Mouse (Mus musculus) gastrocnemius, postnatal 10 days (tissue): ENCODE measurements around the gene Tenm3. TPM values are rescaled to one million over a fixed set of nuclear protein-coding genes. Genes with fewer than 3 reads are reported as not detected.

Experiments used
- DNase-seq: peaks from one replicate; pipeline ENCODE4 v3.0.0; 2021; ENCODE audit warnings: mixed read lengths
- long read RNA-seq, 2 experiments: library from polyadenylated mRNA; stranded (forward); transcript quantifications; one replicate each; pipeline ENCODE4 v2.0.0; 2021
- total RNA-seq, 2 experiments: library from RNA; stranded (reverse); gene quantifications; 2 replicates each; pipeline ENCODE4 v1.2.3; 2021

Tenm3 gene
- total RNA-seq = 10 to 100 TPM; 18.2 to 23.5 TPM
- long read RNA-seq, experiment 1, partial matches to known transcripts = 5 of 10 reads
- long read RNA-seq, experiment 1, other reads (novel, unspliced or antisense) = 5 of 10 reads
- long read RNA-seq, experiment 2, partial matches to known transcripts = 6 of 10 reads
- long read RNA-seq, experiment 2, other reads (novel, unspliced or antisense) = 4 of 10 reads

- peak; percentile 11 for DNase-seq
Measured at GRCm38 (mm10) chr8:48843931-48844285, at the start of gene Tenm3. Gene Tenm3, minus strand, starts transcription at chr8:48843951.

GRCm38 (mm10) chr8:48890216-48890765, 46.5 kb upstream of the Tenm3 start:
- no peak for DNase-seq

DNA sequence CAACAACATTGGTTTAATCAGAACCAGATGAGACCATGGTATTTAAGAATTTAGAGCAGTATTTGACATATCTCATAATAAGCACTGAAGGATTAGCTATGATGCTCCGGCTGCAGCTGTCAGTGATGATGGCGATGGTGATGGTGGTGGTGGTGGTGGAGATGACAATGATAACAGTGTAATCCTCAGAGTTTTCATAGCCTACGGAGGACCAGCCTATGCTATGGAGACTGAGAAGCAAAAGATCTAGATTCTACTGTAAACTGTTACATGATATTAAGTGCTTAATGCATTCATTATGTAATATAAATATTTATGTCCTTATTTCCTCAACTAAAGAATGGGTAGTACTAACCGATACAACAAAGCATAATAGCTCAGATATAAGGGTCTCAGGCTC, 40.5 kb upstream of the Tenm3 start:
- DNase-seq = no peak

DNA sequence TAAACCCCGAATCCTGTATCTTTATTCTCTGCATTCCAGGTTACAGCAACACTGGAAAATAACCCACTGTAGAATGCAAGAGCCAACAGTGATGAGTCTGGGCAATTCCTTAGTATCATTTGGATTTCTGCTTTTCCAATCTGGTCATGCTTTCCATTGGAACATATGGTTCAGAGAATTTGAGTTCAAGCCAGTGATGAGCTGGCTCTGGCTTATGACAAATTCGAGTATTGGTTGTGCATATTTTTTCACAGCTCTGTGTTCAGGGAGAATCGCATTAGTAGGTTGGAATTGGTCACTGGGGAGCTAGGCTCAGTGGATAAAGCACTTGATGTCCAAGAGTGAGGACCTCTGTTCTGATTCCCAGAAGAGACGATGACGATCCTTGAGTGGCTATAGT, 36.8 kb upstream of the Tenm3 start:
- DNase-seq = no peak

GRCm38 (mm10) chr8:48865972-48866371, 22.2 kb upstream of the Tenm3 start:
- DNase-seq = no peak

DNA sequence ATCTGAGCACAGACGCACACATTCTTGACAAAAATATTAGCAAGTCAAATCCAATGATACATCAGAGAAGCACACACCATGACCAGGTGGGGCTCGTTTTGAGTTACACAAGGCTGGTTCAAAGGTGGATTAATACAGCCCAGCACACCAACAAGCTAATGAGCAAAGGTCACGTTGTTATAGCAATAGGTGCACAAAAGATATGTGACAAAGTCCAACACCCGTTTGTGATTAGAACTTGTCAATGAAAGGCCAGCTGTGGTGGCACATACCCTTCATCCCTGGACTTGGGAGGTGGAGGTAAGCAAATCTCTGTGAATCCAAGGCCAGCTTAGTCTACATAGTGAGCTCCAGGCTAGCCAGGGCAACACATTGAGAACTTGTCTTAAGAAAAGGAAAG, 21.7 kb upstream of the Tenm3 start:
- no peak for DNase-seq

DNA sequence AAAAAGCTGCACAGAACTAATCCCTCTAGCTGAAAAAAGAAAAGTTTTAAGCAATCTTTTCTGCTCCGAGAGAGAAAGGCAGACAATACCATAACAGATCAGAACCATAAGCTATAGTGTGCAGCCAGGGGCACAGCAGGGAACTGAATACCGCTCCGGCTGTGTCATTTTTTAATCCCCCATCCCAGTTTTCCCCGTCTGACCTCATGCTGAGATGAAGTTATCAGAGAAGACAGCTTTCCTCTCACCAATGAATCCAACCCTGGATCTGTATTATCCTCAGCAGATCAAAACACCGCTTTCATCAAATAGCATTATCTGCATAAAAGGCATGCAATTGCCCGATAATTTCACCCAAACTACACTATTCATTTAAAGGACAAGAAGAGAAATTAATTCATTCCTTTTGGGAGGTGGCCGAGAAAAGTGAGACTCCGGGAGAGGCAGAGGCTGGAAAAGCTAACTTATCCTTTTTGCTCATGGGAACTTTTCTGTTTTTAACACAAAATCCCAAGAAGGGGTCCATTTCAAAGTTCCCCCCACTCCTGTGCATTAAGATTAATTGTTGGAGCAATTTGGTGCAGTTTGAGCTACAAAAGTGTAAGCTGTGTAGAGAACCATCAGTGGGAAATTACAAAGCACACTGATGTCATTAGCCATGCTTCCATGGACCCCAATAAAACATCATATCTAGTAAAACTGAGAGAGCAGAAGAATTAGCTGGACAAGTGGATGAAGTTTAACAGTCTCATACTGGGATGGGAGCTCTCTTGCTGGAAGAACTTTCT, 6.7 kb upstream of the Tenm3 start:
- DNase-seq = no peak

- no peak for DNase-seq
Measured at GRCm38 (mm10) chr8:48849091-48849616, 5.4 kb upstream of the Tenm3 start.

DNA sequence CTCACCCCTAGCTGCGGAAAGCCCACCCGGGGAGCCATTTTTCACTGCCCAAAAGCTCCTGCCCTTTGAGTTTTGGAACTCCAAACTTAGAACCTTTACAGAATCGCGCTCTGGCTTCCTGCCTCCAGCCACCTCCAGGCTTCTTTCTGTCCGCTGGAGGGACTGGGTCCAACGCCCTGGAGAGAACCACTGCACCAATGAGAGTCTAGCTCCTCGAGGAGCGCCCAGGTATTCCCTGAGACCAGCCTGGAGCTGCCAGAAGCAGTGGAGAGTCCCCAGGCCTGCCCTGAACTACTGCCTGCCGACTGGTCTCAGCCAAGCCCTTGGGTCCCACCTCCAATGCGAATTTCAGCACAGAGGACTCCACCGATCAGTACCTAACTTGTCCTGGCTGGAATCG, 1.2 kb upstream of the Tenm3 start:
- DNase-seq = no peak

GRCm38 (mm10) chr8:48844370-48844905, 687 bp upstream of the Tenm3 start:
- DNase-seq = no peak

DNA sequence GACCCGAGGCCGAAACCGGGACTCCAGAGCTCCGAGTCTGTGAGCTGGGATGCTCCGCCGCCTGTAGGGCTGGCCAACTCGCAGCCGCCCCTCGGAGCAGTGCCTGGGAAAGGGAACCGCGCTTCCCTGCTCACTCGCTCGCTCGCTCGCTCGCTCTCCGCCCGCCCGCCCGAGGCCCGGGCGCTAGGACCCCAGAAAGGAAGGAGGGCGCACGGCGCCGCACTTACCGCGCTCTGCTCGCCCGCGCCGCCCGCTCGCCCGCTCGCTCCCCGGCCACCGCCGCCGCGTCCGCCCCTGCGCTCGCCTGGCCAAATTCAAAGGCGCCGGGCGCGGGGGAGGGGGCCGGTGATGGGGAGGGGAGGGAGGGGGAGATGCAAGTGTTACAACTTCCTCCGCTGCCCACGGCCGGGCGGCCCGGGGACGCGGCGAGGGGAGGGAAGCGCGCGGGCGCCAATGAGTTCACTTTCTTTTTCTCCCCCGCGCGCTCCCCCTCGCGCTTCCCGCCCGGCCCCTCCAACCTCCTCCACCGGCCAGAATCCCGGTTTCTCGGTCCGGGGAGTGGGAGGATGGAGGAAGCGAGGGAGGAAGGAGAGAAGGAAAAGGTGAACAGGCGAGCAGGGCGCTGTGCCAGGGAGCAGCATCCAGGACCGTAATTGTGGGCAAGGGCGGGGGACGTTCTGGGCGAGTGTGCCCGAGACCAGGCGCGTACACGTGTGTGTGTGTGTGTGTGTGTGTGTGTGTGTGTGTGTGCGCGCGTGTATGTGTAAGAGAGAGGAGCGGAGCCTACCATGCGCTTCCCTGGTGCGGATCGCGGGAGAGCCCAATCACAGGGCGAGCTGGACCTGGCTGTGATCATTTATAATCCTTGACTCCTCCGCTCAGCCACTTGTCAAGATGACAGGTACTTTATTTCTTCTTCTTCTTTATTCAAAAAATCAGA, 490 bp downstream of the Tenm3 start:
- peak; percentile 55 for DNase-seq

GRCm38 (mm10) chr8:48842516-48842990, 1.2 kb downstream of the Tenm3 start:
- DNase-seq = no peak

- DNase-seq = no peak
Measured at GRCm38 (mm10) chr8:48842035-48842434, 1.7 kb downstream of the Tenm3 start.

GRCm38 (mm10) chr8:48835745-48836144, 8.0 kb downstream of the Tenm3 start:
- DNase-seq = no peak

- DNase-seq = no peak
Measured at GRCm38 (mm10) chr8:48827454-48827853, 16.3 kb downstream of the Tenm3 start.

GRCm38 (mm10) chr8:48825666-48826065, 18.1 kb downstream of the Tenm3 start:
- no peak for DNase-seq

DNA sequence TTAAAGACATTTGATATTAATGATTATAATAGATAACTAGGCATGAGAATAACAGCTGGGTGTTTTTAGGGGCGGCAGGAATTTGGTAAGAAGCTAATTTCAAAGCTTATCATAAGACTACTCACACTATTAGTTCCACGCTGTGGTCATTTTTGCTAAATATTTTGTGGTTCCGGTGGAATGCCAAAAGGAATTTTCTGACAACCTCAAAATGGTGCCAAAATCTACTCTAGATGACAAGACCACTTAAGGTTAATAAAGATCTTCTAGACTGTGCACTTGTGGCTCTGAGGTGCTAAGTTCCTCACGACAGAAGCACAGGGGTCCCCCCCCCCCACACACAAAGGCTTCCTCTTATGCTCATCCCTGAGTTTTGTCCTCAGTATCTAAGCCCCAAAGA, 21.5 kb downstream of the Tenm3 start:
- DNase-seq = no peak

GRCm38 (mm10) chr8:48819962-48820361, 23.8 kb downstream of the Tenm3 start:
- DNase-seq = no peak

DNA sequence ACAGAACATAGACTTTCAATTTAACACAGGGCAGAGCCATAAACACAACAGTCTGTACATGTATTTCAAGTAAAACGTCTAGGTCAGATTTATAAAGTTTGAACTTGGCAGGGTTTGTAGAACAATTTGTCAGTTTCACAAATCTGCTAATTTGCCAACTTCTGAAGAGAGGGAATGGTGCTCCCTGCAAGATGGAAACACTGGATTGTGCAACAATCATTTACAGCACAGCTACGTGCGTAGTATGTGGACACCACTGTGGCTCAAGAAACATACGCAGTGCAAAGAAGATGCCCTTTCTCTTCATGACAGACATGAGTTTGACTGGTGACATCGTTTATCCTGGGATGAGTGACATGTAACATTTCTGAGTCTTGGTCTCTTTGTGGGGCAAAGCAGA, 24.4 kb downstream of the Tenm3 start:
- no peak for DNase-seq

GRCm38 (mm10) chr8:48816941-48817340, 26.8 kb downstream of the Tenm3 start:
- no peak for DNase-seq

- no peak for DNase-seq
Measured at GRCm38 (mm10) chr8:48812196-48812741, 31.5 kb downstream of the Tenm3 start.

- no peak for DNase-seq
Measured at GRCm38 (mm10) chr8:48810615-48811014, 33.1 kb downstream of the Tenm3 start.
